Comparison of ENCODE assay signal across 14 mouse cellular contexts in genomic region chr13:28787331-28787643, GRCm38 (mm10).
DNase-seq lines count a peak whose midpoint lies in the region; ATAC-seq and TF ChIP-seq lines count a peak whose summit lies in the region.
"Had no signal": no experiment of that assay in that cellular context is flagged by ENCODE, and none has a peak within 500 bp of the region (broad histone marks: within the 10 kb centered on the region; RNA-seq: fewer than 3 reads in every experiment).

No protein-coding gene starts in this region.

- H3K27ac ChIP-seq in lung, postnatal 0 days (ENCODE audit: low read length): no peak overlapping the region
- peak overlapping the region; percentile 65 for H3K27ac ChIP-seq in forebrain, embryonic 13.5 days
- peak overlapping the region; percentile 71 for H3K27ac ChIP-seq in limb, embryonic 10.5 days
- peak overlapping the region; percentile 52 for H3K27ac ChIP-seq in neural tube, embryonic 14.5 days (ENCODE audit: low read depth, low read length)
- H3K27ac ChIP-seq: liver, embryonic 15.5 days had no signal

- DNase-seq in lung, postnatal 10 days: peak; percentile 20
- no peak for DNase-seq in lung, postnatal 0 days (ENCODE audit: low spot score)
- peak; percentile 35 for DNase-seq in limb, embryonic 10.5 days (ENCODE audit: low spot score)
- DNase-seq in ovary, adult 18-20 months (ENCODE audit: low spot score): no peak
- no peak for DNase-seq in cerebellum, adult 8-10 months
- DNase-seq: gastrocnemius, postnatal 25 days; heart, postnatal 10 days; spleen, adult 18-20 months; thymus, postnatal 36 days had no signal

- no peak overlapping the region for H3K9ac ChIP-seq in lung, postnatal 0 days (replicated peaks; ENCODE audit: low read depth)
- H3K9ac ChIP-seq in forebrain, embryonic 13.5 days: no peak overlapping the region
- no peak overlapping the region for H3K9ac ChIP-seq in neural tube, embryonic 14.5 days (replicated peaks; ENCODE audit: low read depth, low read length)
- H3K9ac ChIP-seq: liver, embryonic 15.5 days had no signal

- 25% methylated on average over 3 of the region's 3 CpGs for WGBS in lung, postnatal 0 days
- 23% methylated on average over 3 of the region's 3 CpGs for WGBS in forebrain, embryonic 13.5 days
- 34% methylated on average over 3 of the region's 3 CpGs for WGBS in limb, embryonic 10.5 days
- WGBS in neural tube, embryonic 14.5 days: 25% methylated on average over 3 of the region's 3 CpGs

- H3K4me3 ChIP-seq in lung, postnatal 0 days (ENCODE audit: low read depth, low read length): no peak overlapping the region
- H3K4me3 ChIP-seq in forebrain, embryonic 13.5 days: no peak overlapping the region
- H3K4me3 ChIP-seq in limb, embryonic 10.5 days: no peak overlapping the region
- no peak overlapping the region for H3K4me3 ChIP-seq in neural tube, embryonic 14.5 days (ENCODE audit: low read depth, low read length)
- H3K4me3 ChIP-seq: liver, embryonic 15.5 days had no signal

- no peak overlapping the region for H3K4me2 ChIP-seq in lung, postnatal 0 days (replicated peaks; ENCODE audit: low read depth, low read length)
- H3K4me2 ChIP-seq in forebrain, embryonic 13.5 days: peak overlapping the region; percentile 20; the same call in 1 of the 2 replicates
- H3K4me2 ChIP-seq in neural tube, embryonic 14.5 days (ENCODE audit: low read depth, low read length): no peak overlapping the region
- H3K4me2 ChIP-seq: liver, embryonic 15.5 days had no signal

- no peaks in the 10 kb centered on the region for H3K4me1 ChIP-seq in lung, postnatal 0 days (ENCODE audit: insufficient read depth, low read depth, low read length)
- H3K4me1 ChIP-seq in forebrain, embryonic 13.5 days: peaks cover 65% of the 10 kb centered on the region
- peaks cover 41% of the 10 kb centered on the region for H3K4me1 ChIP-seq in limb, embryonic 10.5 days
- H3K4me1 ChIP-seq in neural tube, embryonic 14.5 days (ENCODE audit: control insufficient read depth, insufficient read depth, low read length): peaks cover 17% of the 10 kb centered on the region
- H3K4me1 ChIP-seq: liver, embryonic 15.5 days had no signal

- TF ChIP-seq EP300 in lung, postnatal 0 days (IDR thresholded peaks at IDR 0.05): no peak

- ATAC-seq in lung, postnatal 0 days: no peak
- ATAC-seq in forebrain, embryonic 13.5 days: no peak
- ATAC-seq in neural tube, embryonic 14.5 days (ENCODE audit: low read depth): no peak; the same call in 1 of the 2 replicates
- ATAC-seq in erythroblast, adult 5-6 weeks (replicated peaks; ENCODE audit: low FRiP score, poor library complexity, severe bottlenecking): no peak
- ATAC-seq: activated CD4-positive, CD25-positive, alpha-beta regulatory T cell, adult 4 months had no signal

- TF ChIP-seq CTCF in lung, postnatal 0 days (IDR thresholded peaks at IDR 0.05): no peak

- H3K27me3 ChIP-seq in lung, postnatal 0 days (replicated peaks; ENCODE audit: insufficient read depth, low read length): no peaks in the 10 kb centered on the region
- no peaks in the 10 kb centered on the region for H3K27me3 ChIP-seq in forebrain, embryonic 13.5 days
- no peaks in the 10 kb centered on the region for H3K27me3 ChIP-seq in limb, embryonic 10.5 days (ENCODE audit: low read depth, poor library complexity, severe bottlenecking)
- H3K27me3 ChIP-seq in neural tube, embryonic 14.5 days (ENCODE audit: control insufficient read depth, insufficient read depth, low read length): no peaks in the 10 kb centered on the region
- H3K27me3 ChIP-seq: liver, embryonic 15.5 days had no signal

- no peaks in the 10 kb centered on the region for H3K9me3 ChIP-seq in lung, postnatal 0 days (ENCODE audit: low read length)
- H3K9me3 ChIP-seq in forebrain, embryonic 13.5 days (replicated peaks): no peaks in the 10 kb centered on the region
- no peaks in the 10 kb centered on the region for H3K9me3 ChIP-seq in limb, embryonic 10.5 days (replicated peaks)
- no peaks in the 10 kb centered on the region for H3K9me3 ChIP-seq in neural tube, embryonic 14.5 days (ENCODE audit: control insufficient read depth, low read length)
- H3K9me3 ChIP-seq: liver, embryonic 15.5 days had no signal

- H3K36me3 ChIP-seq in lung, postnatal 0 days (ENCODE audit: insufficient read depth, low read length): no peaks in the 10 kb centered on the region
- H3K36me3 ChIP-seq in forebrain, embryonic 13.5 days (ENCODE audit: poor library complexity, severe bottlenecking): no peaks in the 10 kb centered on the region
- no peaks in the 10 kb centered on the region for H3K36me3 ChIP-seq in limb, embryonic 10.5 days
- H3K36me3 ChIP-seq in neural tube, embryonic 14.5 days (ENCODE audit: control insufficient read depth, insufficient read depth, low read length): no peaks in the 10 kb centered on the region
- H3K36me3 ChIP-seq: liver, embryonic 15.5 days had no signal

Comparison
In these comparisons a context has a peak if more than half of its experiments do, and no peak if none do; other contexts are left out.
1. DNase-seq: peak in lung, postnatal 10 days (single experiment) and limb, embryonic 10.5 days (single experiment); none in lung, postnatal 0 days (single experiment), ovary, adult 18-20 months (single experiment) and cerebellum, adult 8-10 months (single experiment).